Mouse (Mus musculus) testis, adult 2 months (tissue): ENCODE results near the gene Hdac11.

Experiments
- CTCF ChIP-seq: fragments of 200-500 bp; IDR thresholded peaks from 2 replicates; pipeline ENCODE4 v1.5.1; 2012; ENCODE audit warnings: low read depth, mild to moderate bottlenecking, inconsistent platforms, low read length, moderate library complexity; ENCODE audit not compliant: control insufficient read depth, insufficient read depth, insufficient replicate concordance
- POLR2A ChIP-seq: fragments of 200-500 bp; IDR thresholded peaks from 2 replicates; pipeline ENCODE4 v1.6.1; 2012; ENCODE audit warnings: low read depth, mild to moderate bottlenecking, inconsistent platforms, low read length, moderate library complexity; ENCODE audit not compliant: control insufficient read depth

DNA sequence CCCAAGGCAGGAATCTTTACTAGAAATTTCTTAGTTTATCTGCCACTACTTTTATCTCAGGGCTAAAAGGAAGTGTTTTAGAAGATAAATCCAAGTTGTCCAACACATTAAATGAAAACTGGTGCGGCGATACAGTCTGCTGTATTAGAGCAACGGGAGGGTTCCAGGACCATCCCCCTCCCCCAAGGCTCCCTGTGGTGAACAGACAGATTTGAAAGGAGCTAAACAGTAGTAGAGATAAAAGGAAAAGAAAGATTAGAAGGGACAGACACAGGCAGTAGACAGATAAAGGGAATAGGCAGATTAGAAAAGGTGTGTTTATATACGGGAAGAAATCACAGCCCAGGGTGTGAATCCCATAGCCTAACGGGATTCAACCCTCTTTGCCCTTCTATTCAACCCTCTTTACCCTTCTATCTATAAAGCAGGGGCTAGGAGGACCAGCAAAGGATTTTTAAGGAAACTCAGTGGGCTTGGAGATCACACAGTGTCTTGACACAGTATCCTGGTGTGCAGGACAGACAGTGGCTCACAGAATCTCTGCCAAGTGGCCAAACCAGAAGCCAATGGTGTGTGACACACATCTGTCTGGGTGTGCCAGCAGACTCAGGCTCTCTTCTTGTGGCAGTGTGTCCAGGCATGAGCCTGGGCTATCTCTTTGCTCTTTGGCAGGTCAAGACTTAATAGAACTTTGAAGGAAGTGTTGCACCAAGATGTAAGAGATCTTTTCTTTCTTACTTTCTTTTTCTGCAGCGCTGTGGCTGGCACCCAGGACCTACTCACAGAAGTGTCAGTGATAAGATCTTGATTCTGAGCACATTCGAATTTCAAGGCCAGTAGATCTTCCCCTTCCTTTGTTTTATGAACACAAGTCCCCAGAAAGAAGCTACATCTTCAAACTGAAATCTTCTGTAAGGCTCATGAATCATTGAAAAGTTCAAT, 31.9 kb upstream of the Hdac11 start:
- no peak for TF ChIP-seq CTCF
- TF ChIP-seq POLR2A: no peak
